Mouse (Mus musculus) ES-Bruce4 (cell line): ENCODE data around the gene Scamp2. TPM values are rescaled to one million over a fixed set of nuclear protein-coding genes. Genes with fewer than 3 reads are reported as not detected.

Experiments
- H3K27ac ChIP-seq: 2 replicates; pipeline ENCODE4 v1.5.1; 2012; ENCODE audit warnings: low read length, inconsistent platforms; ENCODE audit not compliant: insufficient read depth
- H3K27me3 ChIP-seq: 2 replicates; pipeline ENCODE4 v1.6.1; 2012; ENCODE audit warnings: mild to moderate bottlenecking, low read length, inconsistent platforms; ENCODE audit not compliant: control insufficient read depth, poor library complexity, insufficient read depth, severe bottlenecking
- H3K36me3 ChIP-seq: 2 replicates; pipeline ENCODE4 v1.6.1; 2012; ENCODE audit warnings: inconsistent platforms, mild to moderate bottlenecking, low read length, moderate library complexity; ENCODE audit not compliant: control insufficient read depth, poor library complexity, insufficient read depth, severe bottlenecking
- H3K4me1 ChIP-seq: one replicate; pipeline ENCODE4 v1.8.1; 2011; ENCODE audit warnings: low read length; ENCODE audit not compliant: control insufficient read depth, insufficient read depth
- H3K4me3 ChIP-seq: 2 replicates; pipeline ENCODE4 v1.5.1; 2011; ENCODE audit warnings: low read depth, mild to moderate bottlenecking, low read length
- H3K9ac ChIP-seq: 2 replicates; pipeline ENCODE4 v1.6.1; 2012; ENCODE audit warnings: low read depth, mild to moderate bottlenecking, inconsistent platforms; ENCODE audit not compliant: poor library complexity, severe bottlenecking
- H3K9me3 ChIP-seq: replicated peaks from 2 replicates; pipeline ENCODE4 v1.6.1; 2012; ENCODE audit warnings: mild to moderate bottlenecking, low read length, inconsistent platforms; ENCODE audit not compliant: control insufficient read depth, poor library complexity, insufficient read depth, severe bottlenecking
- CTCF ChIP-seq: IDR thresholded peaks from one replicate; pipeline ENCODE4 v1.8.1; 2011; ENCODE audit warnings: low read depth, low read length
- EP300 ChIP-seq: IDR thresholded peaks from 2 replicates; pipeline ENCODE4 v1.6.1; 2011; ENCODE audit warnings: low read depth, low read length; ENCODE audit not compliant: insufficient read depth
- POLR2A ChIP-seq: IDR thresholded peaks from one replicate; pipeline ENCODE4 v1.8.1; 2011; ENCODE audit warnings: low read length; ENCODE audit not compliant: insufficient read depth
- polyA plus RNA-seq: library from polyadenylated mRNA; stranded (reverse); fragments of >200 nt; gene quantifications from 2 replicates; pipeline ENCODE4 v1.2.4, GENCODE M21; 2011; ENCODE audit warnings: low read depth; ENCODE audit not compliant: missing spikeins, insufficient read depth, insufficient read length

Scamp2 gene
- polyA plus RNA-seq, 1 experiment = 26.6 TPM

- Histone ChIP-seq H3K4me1 (no peaks in the 10 kb centered on the region), H3K36me3 (no peaks in the 10 kb centered on the region), H3K9me3 (no peaks in the 10 kb centered on the region), H3K4me3 (no peak overlapping the region), H3K9ac (no peak overlapping the region), H3K27me3 (no peaks in the 10 kb centered on the region), H3K27ac (no peak overlapping the region)
- TF ChIP-seq CTCF (no peak), EP300 (no peak), POLR2A (no peak)
Measured at GRCm38 (mm10) chr9:57564609-57565008, 3.9 kb downstream of the Scamp2 start.

- Histone ChIP-seq H3K4me3 (no peak overlapping the region), H3K36me3 (no peaks in the 10 kb centered on the region), H3K9me3 (no peaks in the 10 kb centered on the region), H3K27ac (no peak overlapping the region), H3K9ac (no peak overlapping the region), H3K27me3 (no peaks in the 10 kb centered on the region), H3K4me1 (no peaks in the 10 kb centered on the region)
- TF ChIP-seq CTCF (no peak), EP300 (no peak), POLR2A (no peak)
Measured at GRCm38 (mm10) chr9:57565741-57566221, 5.0 kb downstream of the Scamp2 start.

- no peak overlapping the region for H3K27ac ChIP-seq
- H3K9me3 ChIP-seq = no peaks in the 10 kb centered on the region
- no peak overlapping the region for H3K9ac ChIP-seq
- H3K4me3 ChIP-seq = no peak overlapping the region
- H3K36me3 ChIP-seq = no peaks in the 10 kb centered on the region
- TF ChIP-seq POLR2A = no peak
- no peak for TF ChIP-seq EP300
- TF ChIP-seq CTCF = peak; percentile 70
- no peaks in the 10 kb centered on the region for H3K4me1 ChIP-seq
- no peaks in the 10 kb centered on the region for H3K27me3 ChIP-seq
Measured at GRCm38 (mm10) chr9:57566846-57567245, 6.1 kb downstream of the Scamp2 start.

- Histone ChIP-seq H3K36me3 (no peaks in the 10 kb centered on the region), H3K4me1 (no peaks in the 10 kb centered on the region), H3K9me3 (no peaks in the 10 kb centered on the region), H3K9ac (no peak overlapping the region), H3K4me3 (no peak overlapping the region), H3K27ac (no peak overlapping the region), H3K27me3 (no peaks in the 10 kb centered on the region)
- TF ChIP-seq EP300 (no peak), CTCF (no peak), POLR2A (no peak)
Measured at GRCm38 (mm10) chr9:57568500-57568899, 7.8 kb downstream of the Scamp2 start.

- Histone ChIP-seq H3K4me1 (no peaks in the 10 kb centered on the region), H3K4me3 (no peak overlapping the region), H3K36me3 (peaks cover 3% of the 10 kb centered on the region; the same call in 1 of the 2 replicates), H3K27me3 (no peaks in the 10 kb centered on the region), H3K9ac (no peak overlapping the region), H3K9me3 (no peaks in the 10 kb centered on the region), H3K27ac (no peak overlapping the region)
- TF ChIP-seq CTCF (no peak), POLR2A (no peak), EP300 (no peak)
Measured at GRCm38 (mm10) chr9:57574397-57574796, 13.7 kb downstream of the Scamp2 start.

GRCm38 (mm10) chr9:57575577-57575976 lies 14.8 kb downstream of the Scamp2 start:
- H3K4me3 ChIP-seq = no peak overlapping the region
- H3K36me3 ChIP-seq = peaks cover 3% of the 10 kb centered on the region; the same call in 1 of the 2 replicates

More at GRCm38 (mm10) chr9:57575577-57575976, 14.8 kb downstream of the Scamp2 start:
- Histone ChIP-seq H3K27ac (no peak overlapping the region), H3K9me3 (no peaks in the 10 kb centered on the region), H3K27me3 (no peaks in the 10 kb centered on the region), H3K4me1 (no peaks in the 10 kb centered on the region), H3K9ac (no peak overlapping the region)
- TF ChIP-seq EP300 = no peak
